Mouse (Mus musculus) liver, embryonic 14.5 days (tissue): ENCODE data around the gene Gm20481. TPM values are rescaled to one million over a fixed set of nuclear protein-coding genes. Genes with fewer than 3 reads are reported as not detected.
"Not testable (repeated sequence)": the region's sequence is repeated elsewhere in the genome, so short reads cannot be mapped to it uniquely, and the experiment has no call there.

Experiments used
- ATAC-seq: fragments of 200-750 bp; cut with Nextera tagmentation; 2 replicates; pipeline ENCODE4 v1.8.0; 2017; ENCODE audit warnings: moderate number of reproducible peaks, mild to moderate bottlenecking, moderate library complexity; ENCODE audit not compliant: insufficient read depth
- DNase-seq, 3 experiments: peaks; one replicate each; pipeline ENCODE4 v3.0.0-alpha.2; 2012 to 2013; ENCODE audit warnings: low read depth in 3 of 3, low spot score in 3 of 3
- H3K27ac ChIP-seq: fragments of 300-500 bp; sonication (generic); 2 replicates; pipeline ENCODE4 v1.5.1; 2014; ENCODE audit warnings: moderate library complexity, mild to moderate bottlenecking, control low read depth, inconsistent platforms
- H3K27me3 ChIP-seq: fragments of 300-500 bp; sonication (generic); 2 replicates; pipeline ENCODE4 v1.6.1; 2014; ENCODE audit warnings: mild to moderate bottlenecking, low read length, moderate library complexity; ENCODE audit not compliant: control insufficient read depth, insufficient read depth
- H3K36me3 ChIP-seq: fragments of 300-500 bp; sonication (generic); replicated peaks from 2 replicates; pipeline ENCODE4 v1.6.1; 2014; ENCODE audit warnings: low read depth; ENCODE audit not compliant: control insufficient read depth, insufficient read depth
- H3K4me1 ChIP-seq, 2 experiments: fragments of 200-500 bp in 1 of 2; fragments of 300-500 bp in 1 of 2; sonication (generic) in 1 of 2; replicated peaks; 2 replicates each; pipeline ENCODE4 v1.6.1; 2012 to 2014; ENCODE audit warnings: antibody characterized with exemption in 1 of 2, inconsistent platforms in 1 of 2, low read length in 1 of 2; ENCODE audit not compliant: control insufficient read depth in 2 of 2, insufficient read depth in 2 of 2
- H3K4me2 ChIP-seq: fragments of 300-500 bp; sonication (generic); 2 replicates; pipeline ENCODE4 v1.6.1; 2014; ENCODE audit warnings: low read depth, mild to moderate bottlenecking, control low read depth, moderate library complexity
- H3K4me3 ChIP-seq, 2 experiments: fragments of 200-500 bp in 1 of 2; fragments of 300-500 bp in 1 of 2; sonication (generic) in 1 of 2; 2 replicates each; pipeline ENCODE4 v1.5.1; 2012 to 2014; ENCODE audit warnings: low read depth in 2 of 2, low read length in 2 of 2, mild to moderate bottlenecking in 2 of 2, control low read depth in 1 of 2, inconsistent platforms in 1 of 2, moderate library complexity in 1 of 2; ENCODE audit not compliant: insufficient read depth in 1 of 2
- H3K9ac ChIP-seq: fragments of 300-500 bp; sonication (generic); replicated peaks from 2 replicates; pipeline ENCODE4 v1.6.1; 2014; ENCODE audit warnings: mild to moderate bottlenecking, control low read depth, moderate library complexity
- H3K9me3 ChIP-seq: fragments of 300-500 bp; sonication (generic); 2 replicates; pipeline ENCODE4 v1.6.1; 2016; ENCODE audit warnings: low read length, mixed read lengths; ENCODE audit not compliant: control insufficient read depth
- CTCF ChIP-seq: IDR thresholded peaks from 2 replicates; pipeline ENCODE4 v1.5.1; 2016; ENCODE audit warnings: antibody characterized with exemption, low read depth, control low read depth
- EP300 ChIP-seq: IDR thresholded peaks from 2 replicates; pipeline ENCODE4 v1.6.1; 2016; ENCODE audit warnings: antibody characterized with exemption, low read depth
- whole genome bisulfite sequencing: fragments of 180-500 bp; shearing (Covaris S2); extraction: QIAGEN DNeasy Blood & Tissue Kit; methylation state at CpG from one replicate; pipeline ENCODE4 v1.1.7; 2014; ENCODE audit not compliant: insufficient replicate concordance; 5-methylcytosine and 5-hydroxymethylcytosine counted together
- polyA plus RNA-seq, 2 experiments: library from polyadenylated mRNA; depleted of rRNA in 1 of 2; stranded (reverse) in 1 of 2; unstranded in 1 of 2; fragments of >200 nt; fragmentation: Nextera tagmentation in 1 of 2; extraction: Ambion mirVana in 1 of 2; gene quantifications; 2 replicates each; pipeline versions ENCODE4 v1.2.1 to v1.2.3; 2012 to 2014

The Gm20481 gene
- polyA plus RNA-seq (2012; rRNA removed) (not detected in 2 replicates), polyA plus RNA-seq (2014; fragmentation: Nextera tagmentation; extraction: Ambion mirVana) (not detected in 2 replicates)

DNA sequence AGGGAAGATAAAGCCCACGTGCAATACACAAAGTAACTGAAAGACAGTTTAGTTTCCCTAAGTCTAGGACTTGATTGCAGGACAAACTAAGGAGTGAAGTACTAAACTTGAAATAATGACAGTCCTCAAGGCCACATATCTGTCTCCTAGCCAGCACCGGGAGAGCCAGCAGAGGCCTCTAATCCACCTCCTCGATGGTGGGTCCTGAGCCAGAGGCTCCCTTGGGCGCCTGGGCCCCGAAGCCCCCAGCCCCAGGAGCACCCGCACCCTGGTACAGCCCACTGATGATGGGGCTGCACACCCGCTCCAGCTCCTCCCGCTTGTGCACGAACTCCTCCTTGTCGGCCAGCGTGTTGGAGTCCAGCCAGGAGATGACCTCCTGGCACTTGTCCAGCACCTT is at the start of gene Gm20481:
Gm20481 (plus strand) TSS at position 91 of the 400 bp plus-strand sequence.
- not testable (repeated sequence) for ATAC-seq, H3K9me3 ChIP-seq, H3K27ac ChIP-seq, H3K36me3 ChIP-seq, H3K4me1 ChIP-seq, DNase-seq, H3K4me2 ChIP-seq, H3K9ac ChIP-seq, H3K4me3 ChIP-seq
- H3K27me3 ChIP-seq = peaks cover 26% of the 10 kb centered on the region
- 49% methylated on average over 7 of the region's 11 CpGs for WGBS

DNA sequence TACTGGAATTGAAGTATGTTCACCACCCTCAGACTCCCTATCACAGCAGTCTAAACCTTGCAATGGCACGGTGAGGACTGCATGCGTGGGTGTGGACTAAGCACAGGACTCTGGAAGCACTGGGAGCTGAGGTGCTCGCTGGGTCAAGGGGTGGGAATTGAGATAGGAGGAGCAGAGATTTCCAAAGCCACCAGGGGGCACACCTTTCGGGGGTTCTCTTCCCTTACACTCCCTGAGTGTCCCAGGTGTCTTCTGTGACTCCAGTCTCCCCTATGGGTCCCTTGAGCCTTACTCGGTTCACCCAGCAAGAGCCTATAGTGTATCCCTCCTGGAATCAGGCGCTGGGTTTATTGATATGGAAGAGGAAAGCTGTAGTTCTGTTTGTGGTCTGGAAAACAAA is 46.8 kb upstream of the Gm20481 start:
- Histone ChIP-seq H3K27me3 (no peaks in the 10 kb centered on the region), H3K27ac (no peak overlapping the region), H3K4me3 (no peak overlapping the region), H3K9me3 (no peaks in the 10 kb centered on the region), H3K4me1 (0 out of 4 replicates have a peak, but pooled peaks cover 0 to 2% of the 10 kb centered on the region in 2 experiments), H3K4me2 (no peak overlapping the region), H3K9ac (no peak overlapping the region), H3K36me3 (no peaks in the 10 kb centered on the region)
- no peak for TF ChIP-seq EP300
- peak; percentile 53 for TF ChIP-seq CTCF
- WGBS = 44% methylated on average over 6 of the region's 6 CpGs
- ATAC-seq (no peak), DNase-seq (no peak)

DNA sequence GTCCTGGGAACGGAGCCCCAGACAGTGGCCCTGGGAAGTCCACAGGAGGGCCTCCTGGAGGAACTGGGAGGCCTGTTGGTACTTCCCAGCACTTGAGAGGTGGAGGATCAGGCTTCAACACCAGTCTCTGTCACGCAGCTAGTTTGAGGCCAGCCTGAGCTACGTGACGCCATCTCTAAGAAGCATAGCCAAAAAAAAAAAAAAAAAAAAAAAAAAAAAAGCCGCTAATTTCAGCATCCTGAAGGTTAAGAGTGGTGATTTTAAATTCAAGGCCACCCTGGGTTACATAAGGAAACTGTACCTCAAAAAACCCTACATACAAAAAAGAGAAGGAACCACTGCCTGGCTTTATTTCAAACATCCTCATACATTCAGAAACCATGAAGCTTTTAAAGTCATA is 45.5 kb upstream of the Gm20481 start:
- ATAC-seq (no peak), DNase-seq (no peak)
- H3K9me3 ChIP-seq = no peaks in the 10 kb centered on the region
- 74% methylated on average over 5 of the region's 5 CpGs for WGBS
- H3K36me3 ChIP-seq = no peaks in the 10 kb centered on the region
- no peak overlapping the region for H3K9ac ChIP-seq
- no peak for TF ChIP-seq CTCF
- no peak for TF ChIP-seq EP300
- no peak overlapping the region for H3K4me3 ChIP-seq
- H3K27ac ChIP-seq = no peak overlapping the region
- H3K27me3 ChIP-seq = no peaks in the 10 kb centered on the region
- 0 out of 4 replicates have a peak, but pooled peaks cover 0 to 2% of the 10 kb centered on the region in 2 experiments for H3K4me1 ChIP-seq
- no peak overlapping the region for H3K4me2 ChIP-seq

DNA sequence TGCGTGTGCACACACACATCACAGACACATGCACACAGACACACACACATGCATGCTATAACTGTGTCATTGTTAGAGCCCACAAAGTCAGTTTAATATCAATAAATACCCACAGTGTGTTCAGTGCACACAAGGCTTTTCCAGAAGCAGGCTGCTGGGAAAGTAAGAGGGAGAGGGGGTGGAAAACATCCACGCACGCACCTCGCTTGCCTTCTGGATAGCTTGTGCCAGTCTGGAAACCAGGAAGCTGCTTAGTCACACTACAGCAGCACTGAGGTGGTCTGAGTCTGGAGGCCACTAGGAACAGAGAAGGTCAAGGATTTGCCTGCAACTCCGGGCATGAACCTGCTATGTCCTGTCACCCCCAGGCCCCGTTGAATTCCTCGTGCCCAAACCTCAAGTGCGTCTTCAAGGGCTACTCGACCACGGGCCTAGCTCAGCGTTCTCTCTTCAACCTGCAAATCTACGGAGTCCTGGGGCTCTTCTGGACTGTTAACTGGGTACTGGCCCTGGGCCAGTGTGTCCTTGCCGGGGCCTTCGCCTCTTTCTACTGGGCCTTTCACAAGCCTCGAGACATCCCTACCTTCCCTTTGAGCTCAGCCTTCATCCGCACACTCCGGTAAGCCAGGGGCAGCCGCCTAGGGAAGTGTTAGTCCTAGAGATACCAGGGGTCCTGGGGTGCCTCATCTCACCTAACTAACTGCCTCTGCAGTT is 42.2 kb upstream of the Gm20481 start:
- Histone ChIP-seq H3K36me3 (no peaks in the 10 kb centered on the region), H3K27me3 (no peaks in the 10 kb centered on the region), H3K4me2 (no peak overlapping the region), H3K4me3 (no peak overlapping the region), H3K9ac (no peak overlapping the region), H3K27ac (no peak overlapping the region), H3K9me3 (no peaks in the 10 kb centered on the region), H3K4me1 (peaks cover under 1 to 7% of the 10 kb centered on the region in 2 experiments; a peak in 3 of 4 replicates)
- TF ChIP-seq EP300 = no peak
- no peak for TF ChIP-seq CTCF
- 75% methylated on average over 18 of the region's 18 CpGs for WGBS
- ATAC-seq (no peak), DNase-seq (no peak)

DNA sequence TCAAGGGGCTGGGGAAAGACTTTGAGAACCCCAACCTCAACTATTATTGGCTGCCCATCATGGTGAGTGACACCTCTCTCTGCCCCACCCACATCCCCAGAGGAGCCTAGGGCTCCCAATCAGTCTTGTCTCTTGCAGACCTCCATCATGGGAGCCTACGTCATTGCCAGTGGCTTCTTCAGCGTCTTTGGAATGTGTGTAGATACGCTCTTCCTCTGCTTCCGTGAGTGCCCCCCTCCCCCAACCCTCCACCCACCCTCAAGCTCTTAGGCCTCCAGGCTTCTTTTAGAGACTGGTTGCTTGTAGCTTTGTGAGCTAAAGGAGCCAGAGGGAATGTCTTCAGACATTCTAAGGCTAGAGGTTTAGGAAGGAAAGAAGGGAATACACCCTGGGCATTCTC is 40.9 kb upstream of the Gm20481 start:
- no peak overlapping the region for H3K4me3 ChIP-seq
- H3K4me2 ChIP-seq = no peak overlapping the region
- no peak overlapping the region for H3K27ac ChIP-seq
- peaks cover 2 to 5% of the 10 kb centered on the region in 2 experiments; a peak in 3 of 4 replicates for H3K4me1 ChIP-seq
- no peaks in the 10 kb centered on the region for H3K36me3 ChIP-seq
- no peak for DNase-seq
- no peak for ATAC-seq
- whole genome bisulfite sequencing = 58% methylated on average over 4 of the region's 4 CpGs
- H3K9ac ChIP-seq = no peak overlapping the region
- H3K27me3 ChIP-seq = no peaks in the 10 kb centered on the region
- no peaks in the 10 kb centered on the region for H3K9me3 ChIP-seq
- TF ChIP-seq CTCF (no peak), EP300 (no peak)
